Mouse (Mus musculus): ENCODE results near the gene Caskin1. TPM values are rescaled to one million over a fixed set of nuclear protein-coding genes. Genes with fewer than 3 reads are reported as not detected.

The Caskin1 gene
- 1.4 and 3.6 TPM in 2 replicates for polyA plus RNA-seq (2016; fragmentation: Nextera tagmentation; extraction: Ambion mirVana)

DNA sequence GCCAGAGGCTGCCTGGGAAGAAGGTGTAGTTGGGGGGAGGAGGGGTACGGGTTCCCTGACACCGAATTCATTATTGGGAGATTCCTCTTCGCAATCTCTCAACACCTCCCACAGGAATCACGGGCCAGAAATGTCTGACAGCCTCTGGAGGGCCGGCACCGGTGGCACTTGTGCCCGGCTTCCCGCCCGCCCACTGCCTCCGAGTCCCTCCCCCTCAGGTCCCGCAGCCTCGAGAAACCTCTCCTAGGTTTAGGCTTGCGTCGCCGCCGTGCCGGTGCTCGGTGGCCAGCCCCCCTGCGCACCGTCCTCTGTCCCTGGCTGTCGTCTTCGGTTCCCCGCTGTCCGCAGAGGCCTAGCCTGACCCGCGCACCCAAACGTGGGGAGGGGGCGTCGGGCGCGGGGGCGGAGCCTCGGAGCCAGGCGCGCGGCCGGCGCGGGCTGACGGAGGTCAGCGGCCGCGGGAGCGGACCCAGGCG, at the start of gene Caskin1:
Gene Caskin1 (plus strand): TSS at position 416 of the 476 bp plus-strand sequence.
- DNase-seq (ENCODE audit: low spot score) = peak; percentile 54
- Histone ChIP-seq H3K27ac (peak within 1 kb of the TSS; percentile 83), H3K27me3 (ENCODE audit: low read depth, poor library complexity, severe bottlenecking) (peaks cover 61% of the 10 kb centered on the region), H3K4me1 (peaks cover 26% of the 10 kb centered on the region), H3K36me3 (no peaks in the 10 kb centered on the region), H3K4me3 (peak within 1 kb of the TSS; percentile 71), H3K9me3 (replicated peaks) (no peaks in the 10 kb centered on the region)
- 2% methylated on average over 45 of the region's 45 CpGs for WGBS

DNA sequence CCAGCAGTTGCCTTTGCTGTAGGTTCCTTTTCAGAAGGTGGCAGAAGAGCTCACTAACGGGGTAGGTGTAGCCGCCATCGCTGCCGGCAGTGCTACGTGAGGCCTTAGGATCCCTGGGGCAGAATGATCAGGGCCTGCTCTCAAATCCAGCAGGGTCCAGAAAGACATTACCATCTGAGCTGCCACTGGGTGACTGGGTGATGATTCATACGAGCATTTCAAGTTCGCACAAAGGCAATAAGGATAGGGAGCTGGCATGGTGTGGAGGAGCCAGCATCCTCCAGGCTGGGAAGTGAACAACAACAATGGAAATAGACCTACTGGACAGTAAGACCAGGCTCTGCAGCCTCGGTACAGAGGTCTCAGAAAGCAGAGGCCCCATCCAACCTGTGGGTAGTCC, 48.0 kb upstream of the Caskin1 start:
- 96% methylated on average over 8 of the region's 8 CpGs for WGBS
- Histone ChIP-seq H3K27me3 (ENCODE audit: low read depth, poor library complexity, severe bottlenecking) (no peaks in the 10 kb centered on the region), H3K4me1 (no peaks in the 10 kb centered on the region), H3K4me3 (no peak overlapping the region), H3K36me3 (peaks cover 100% of the 10 kb centered on the region), H3K9me3 (replicated peaks) (no peaks in the 10 kb centered on the region), H3K27ac (no peak overlapping the region)
- DNase-seq (ENCODE audit: low spot score) = no peak

GRCm38 (mm10) chr17:24441148-24441547, 47.3 kb upstream of the Caskin1 start:
- WGBS = 62% methylated on average over 2 of the region's 2 CpGs
- Histone ChIP-seq H3K4me3 (no peak overlapping the region), H3K27me3 (ENCODE audit: low read depth, poor library complexity, severe bottlenecking) (no peaks in the 10 kb centered on the region), H3K9me3 (replicated peaks) (no peaks in the 10 kb centered on the region), H3K36me3 (peaks cover 100% of the 10 kb centered on the region), H3K27ac (no peak overlapping the region), H3K4me1 (no peaks in the 10 kb centered on the region)
- DNase-seq (ENCODE audit: low spot score) = no peak

DNA sequence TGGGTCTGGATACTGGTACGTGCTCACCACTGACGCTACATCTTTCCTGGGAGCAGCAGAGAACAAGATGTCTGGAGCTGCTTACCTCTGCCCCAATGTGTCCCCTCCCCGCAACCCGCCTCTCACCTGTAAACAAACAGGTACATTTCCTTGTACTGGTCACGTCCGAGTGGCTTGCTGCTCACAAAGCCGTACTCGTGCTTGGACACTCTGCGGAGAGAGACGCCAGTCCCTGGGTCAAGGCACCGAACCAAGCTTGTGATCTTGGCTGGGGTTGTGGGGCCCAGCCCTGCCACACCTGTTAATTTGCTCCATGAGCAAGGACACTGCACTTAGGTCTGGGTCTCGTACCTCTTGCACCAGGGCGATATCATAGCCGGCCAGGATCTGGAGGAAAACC, 46.3 kb upstream of the Caskin1 start:
- peaks cover 100% of the 10 kb centered on the region for H3K36me3 ChIP-seq
- H3K27me3 ChIP-seq (ENCODE audit: low read depth, poor library complexity, severe bottlenecking) = no peaks in the 10 kb centered on the region
- no peak for DNase-seq (ENCODE audit: low spot score)
- no peak overlapping the region for H3K27ac ChIP-seq
- no peaks in the 10 kb centered on the region for H3K9me3 ChIP-seq (replicated peaks)
- H3K4me1 ChIP-seq = no peaks in the 10 kb centered on the region
- H3K4me3 ChIP-seq = no peak overlapping the region
- WGBS = 91% methylated on average over 14 of the region's 14 CpGs

- H3K4me1 ChIP-seq = no peaks in the 10 kb centered on the region
- peaks cover 100% of the 10 kb centered on the region for H3K36me3 ChIP-seq
- no peak for DNase-seq (ENCODE audit: low spot score)
- no peaks in the 10 kb centered on the region for H3K27me3 ChIP-seq (ENCODE audit: low read depth, poor library complexity, severe bottlenecking)
- 88% methylated on average over 7 of the region's 7 CpGs for WGBS
- H3K4me3 ChIP-seq = no peak within 1 kb of the TSS
- no peak within 1 kb of the TSS for H3K27ac ChIP-seq
- no peaks in the 10 kb centered on the region for H3K9me3 ChIP-seq (replicated peaks)
Measured at GRCm38 (mm10) chr17:24442632-24443155, 45.7 kb upstream of the Caskin1 start, which contains the start of gene Dnase1l2. Dnase1l2 (minus strand) TSS chr17:24443105.

DNA sequence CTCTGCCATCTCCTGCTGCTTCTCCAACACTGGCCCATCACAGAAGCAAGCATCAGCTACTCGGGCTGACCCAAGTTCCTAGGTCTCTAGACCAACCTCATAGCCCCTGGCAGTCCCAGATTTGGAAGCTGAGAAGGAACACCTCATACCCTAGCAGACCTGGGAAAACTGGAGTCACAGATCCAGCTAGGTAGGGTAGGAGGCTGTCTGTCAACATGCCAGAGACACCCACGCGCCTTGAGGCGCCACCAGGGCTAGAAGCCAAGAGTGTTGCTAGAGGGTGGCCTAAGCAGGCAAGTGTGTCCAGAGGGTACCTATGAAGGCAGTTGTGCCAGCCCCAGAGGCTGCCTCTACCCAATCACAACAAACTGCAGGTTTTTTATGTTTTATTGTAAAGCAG, 45.0 kb upstream of the Caskin1 start:
- peaks cover 100% of the 10 kb centered on the region for H3K36me3 ChIP-seq
- no peak for DNase-seq (ENCODE audit: low spot score)
- H3K9me3 ChIP-seq (replicated peaks) = no peaks in the 10 kb centered on the region
- 90% methylated on average over 4 of the region's 4 CpGs for WGBS
- no peak overlapping the region for H3K27ac ChIP-seq
- no peaks in the 10 kb centered on the region for H3K4me1 ChIP-seq
- no peaks in the 10 kb centered on the region for H3K27me3 ChIP-seq (ENCODE audit: low read depth, poor library complexity, severe bottlenecking)
- H3K4me3 ChIP-seq = no peak overlapping the region

- peaks cover 100% of the 10 kb centered on the region for H3K36me3 ChIP-seq
- H3K27ac ChIP-seq = no peak overlapping the region
- 97% methylated on average over 8 of the region's 8 CpGs for WGBS
- DNase-seq (ENCODE audit: low spot score) = no peak
- no peak overlapping the region for H3K4me3 ChIP-seq
- H3K4me1 ChIP-seq = no peaks in the 10 kb centered on the region
- H3K9me3 ChIP-seq (replicated peaks) = no peaks in the 10 kb centered on the region
- no peaks in the 10 kb centered on the region for H3K27me3 ChIP-seq (ENCODE audit: low read depth, poor library complexity, severe bottlenecking)
Measured at GRCm38 (mm10) chr17:24446590-24446989, 41.8 kb upstream of the Caskin1 start.

- no peaks in the 10 kb centered on the region for H3K27me3 ChIP-seq (ENCODE audit: low read depth, poor library complexity, severe bottlenecking)
- H3K36me3 ChIP-seq = peaks cover 73% of the 10 kb centered on the region
- no peaks in the 10 kb centered on the region for H3K9me3 ChIP-seq (replicated peaks)
- no peak for DNase-seq (ENCODE audit: low spot score)
- H3K27ac ChIP-seq = no peak overlapping the region
- peaks cover 10% of the 10 kb centered on the region for H3K4me1 ChIP-seq
- H3K4me3 ChIP-seq = no peak overlapping the region
- 93% methylated on average over 6 of the region's 6 CpGs for WGBS
Measured at GRCm38 (mm10) chr17:24449507-24449906, 38.9 kb upstream of the Caskin1 start.

GRCm38 (mm10) chr17:24451220-24451619, 37.2 kb upstream of the Caskin1 start:
- H3K36me3 ChIP-seq = peaks cover 56% of the 10 kb centered on the region
- peaks cover 16% of the 10 kb centered on the region for H3K4me1 ChIP-seq
- WGBS = 94% methylated on average over 6 of the region's 6 CpGs
- DNase-seq (ENCODE audit: low spot score) = no peak
- no peaks in the 10 kb centered on the region for H3K27me3 ChIP-seq (ENCODE audit: low read depth, poor library complexity, severe bottlenecking)
- no peak overlapping the region for H3K4me3 ChIP-seq
- H3K9me3 ChIP-seq (replicated peaks) = no peaks in the 10 kb centered on the region
- no peak overlapping the region for H3K27ac ChIP-seq

- Histone ChIP-seq H3K27me3 (ENCODE audit: low read depth, poor library complexity, severe bottlenecking) (no peaks in the 10 kb centered on the region), H3K4me3 (peak overlapping the region; percentile 74; the same call in 1 of the 2 replicates), H3K9me3 (replicated peaks) (no peaks in the 10 kb centered on the region), H3K36me3 (peaks cover 34% of the 10 kb centered on the region), H3K4me1 (peaks cover 16% of the 10 kb centered on the region), H3K27ac (no peak overlapping the region)
- DNase-seq (ENCODE audit: low spot score) = no peak
- WGBS = 89% methylated on average over 2 of the region's 2 CpGs
Measured at GRCm38 (mm10) chr17:24453372-24453771, 35.0 kb upstream of the Caskin1 start.

GRCm38 (mm10) chr17:24454218-24454755, 34.1 kb upstream of the Caskin1 start:
- Histone ChIP-seq H3K4me1 (peaks cover 16% of the 10 kb centered on the region), H3K27me3 (ENCODE audit: low read depth, poor library complexity, severe bottlenecking) (no peaks in the 10 kb centered on the region), H3K36me3 (peaks cover 25% of the 10 kb centered on the region), H3K27ac (peak overlapping the region; percentile 89), H3K4me3 (peak overlapping the region; percentile 74), H3K9me3 (replicated peaks) (no peaks in the 10 kb centered on the region)
- 9% methylated on average over 14 of the region's 14 CpGs for WGBS
- DNase-seq (ENCODE audit: low spot score) = no peak

DNA sequence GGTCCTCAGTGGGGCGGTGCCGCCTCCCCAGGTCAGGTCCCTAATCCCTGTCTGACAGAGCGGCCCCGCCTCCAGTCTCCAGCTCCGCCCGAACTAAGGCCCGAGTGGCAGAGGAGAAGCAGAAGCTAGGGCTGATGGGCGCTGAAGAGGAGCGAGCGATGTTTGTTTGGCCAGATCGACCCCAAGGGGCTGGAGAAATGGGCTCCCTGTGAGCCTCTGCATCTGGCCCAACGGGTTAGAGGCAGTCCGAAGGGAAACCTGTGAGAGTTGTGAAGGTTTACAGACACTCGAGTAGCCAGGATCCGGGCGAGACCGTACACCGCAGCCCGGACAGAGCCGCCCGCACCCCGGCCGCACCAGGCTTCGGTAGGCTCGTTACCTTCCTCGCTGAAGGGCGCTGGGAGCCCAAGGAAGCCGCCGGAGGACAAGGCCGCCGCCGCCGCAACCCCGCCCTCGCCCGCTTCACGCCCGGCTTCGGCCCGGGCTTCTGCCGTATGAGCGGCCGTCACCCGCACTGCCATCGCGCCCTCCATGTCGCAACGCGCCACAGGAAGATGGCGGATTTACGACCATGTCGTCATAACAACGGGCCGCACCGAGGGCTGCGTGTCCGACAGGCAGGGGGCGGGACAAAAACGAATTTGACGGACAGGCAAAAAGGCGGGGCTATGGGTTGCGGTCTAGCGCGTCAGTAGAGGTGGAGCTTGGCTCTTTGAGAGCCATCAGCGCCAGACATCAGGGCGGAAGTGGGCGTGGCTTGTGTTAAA, 33.5 kb upstream of the Caskin1 start:
- peaks cover 19% of the 10 kb centered on the region for H3K36me3 ChIP-seq
- H3K4me3 ChIP-seq = peak overlapping the region; percentile 74
- DNase-seq (ENCODE audit: low spot score) = peak; percentile 98
- H3K27ac ChIP-seq = peak overlapping the region; percentile 89
- H3K9me3 ChIP-seq (replicated peaks) = no peaks in the 10 kb centered on the region
- no peaks in the 10 kb centered on the region for H3K27me3 ChIP-seq (ENCODE audit: low read depth, poor library complexity, severe bottlenecking)
- under 1% methylated on average over 67 of the region's 67 CpGs for WGBS
- peaks cover 16% of the 10 kb centered on the region for H3K4me1 ChIP-seq

Data from limb, embryonic 10.5 days (tissue).